14 mouse cellular contexts compared by ENCODE assay signal in the genomic region with DNA sequence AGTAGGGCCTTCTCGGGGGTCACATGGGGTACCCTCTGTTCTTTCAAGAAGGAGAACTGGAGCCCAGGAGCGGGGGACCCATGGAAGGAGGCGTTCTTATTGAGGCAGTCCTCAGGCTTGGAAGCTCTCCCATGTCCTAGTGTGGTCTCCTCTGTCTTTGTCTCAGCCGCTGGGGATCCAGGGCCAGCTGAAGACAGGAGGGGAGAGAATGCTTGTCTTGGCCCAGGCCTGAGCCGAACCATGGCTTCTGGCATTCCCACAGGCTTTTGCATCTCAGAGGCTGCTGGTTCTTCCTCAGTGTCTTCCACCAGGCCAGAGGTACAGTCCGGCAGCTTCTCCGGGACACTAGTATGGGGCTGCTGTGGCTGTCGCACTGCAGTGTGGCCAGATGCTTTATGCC. TPM values are rescaled to one million over a fixed set of nuclear protein-coding genes. Genes with fewer than 3 reads are reported as not detected.
DNase-seq lines count a peak whose midpoint lies in the region; ATAC-seq and TF ChIP-seq lines count a peak whose summit lies in the region.
"Had no signal": no experiment of that assay in that cellular context is flagged by ENCODE, and none has a peak within 500 bp of the region (broad histone marks: within the 10 kb centered on the region; RNA-seq: fewer than 3 reads in every experiment).

No protein-coding gene starts in this region.

- H3K36me3 ChIP-seq in heart, embryonic 11.5 days (ENCODE audit: control insufficient read depth, insufficient read depth, low read length) = no peaks in the 10 kb centered on the region
- H3K36me3 ChIP-seq in kidney, embryonic 15.5 days = no peaks in the 10 kb centered on the region
- H3K36me3 ChIP-seq in lung, embryonic 15.5 days = no peaks in the 10 kb centered on the region
- no peaks in the 10 kb centered on the region for H3K36me3 ChIP-seq in lung, postnatal 0 days (ENCODE audit: insufficient read depth, low read length)
- H3K36me3 ChIP-seq in intestine, embryonic 16.5 days (ENCODE audit: control insufficient read depth, insufficient read depth, low read length) = no peaks in the 10 kb centered on the region
- H3K36me3 ChIP-seq: heart, embryonic 13.5 days had no signal

- ATAC-seq in heart, embryonic 11.5 days (replicated peaks; ENCODE audit: insufficient number of reproducible peaks, low FRiP score, low TSS enrichment) = no peak
- no peak for ATAC-seq in kidney, embryonic 15.5 days (replicated peaks; ENCODE audit: low FRiP score)
- ATAC-seq in lung, embryonic 15.5 days (ENCODE audit: borderline replicate concordance, extremely low read depth, low FRiP score, low TSS enrichment) = no peak
- no peak for ATAC-seq in lung, postnatal 0 days
- no peak for ATAC-seq in intestine, embryonic 16.5 days
- ATAC-seq: activated CD4-positive, CD25-positive, alpha-beta regulatory T cell, adult 4 months; forebrain, embryonic 14.5 days had no signal

- no peak overlapping the region for H3K4me3 ChIP-seq in heart, embryonic 11.5 days (ENCODE audit: low read depth, low read length)
- no peak overlapping the region for H3K4me3 ChIP-seq in kidney, embryonic 15.5 days (replicated peaks)
- H3K4me3 ChIP-seq in lung, embryonic 15.5 days = no peak overlapping the region
- H3K4me3 ChIP-seq in lung, postnatal 0 days (ENCODE audit: low read depth, low read length) = no peak overlapping the region
- no peak overlapping the region for H3K4me3 ChIP-seq in intestine, embryonic 16.5 days (ENCODE audit: low read length)
- H3K4me3 ChIP-seq: heart, embryonic 13.5 days had no signal

- H3K9me3 ChIP-seq in heart, embryonic 11.5 days (replicated peaks; ENCODE audit: control insufficient read depth, low read length) = no peaks in the 10 kb centered on the region
- H3K9me3 ChIP-seq in kidney, embryonic 15.5 days (replicated peaks) = no peaks in the 10 kb centered on the region
- H3K9me3 ChIP-seq in lung, embryonic 15.5 days = no peaks in the 10 kb centered on the region
- no peaks in the 10 kb centered on the region for H3K9me3 ChIP-seq in lung, postnatal 0 days (ENCODE audit: low read length)
- no peaks in the 10 kb centered on the region for H3K9me3 ChIP-seq in intestine, embryonic 16.5 days (ENCODE audit: control insufficient read depth, low read length)
- H3K9me3 ChIP-seq: heart, embryonic 13.5 days had no signal

- 88% methylated on average over 8 of the region's 8 CpGs for WGBS in heart, embryonic 11.5 days (ENCODE audit: insufficient replicate concordance)
- 96% methylated on average over 8 of the region's 8 CpGs for WGBS in kidney, embryonic 15.5 days
- WGBS in lung, embryonic 15.5 days = 83% methylated on average over 7 of the region's 8 CpGs
- WGBS in lung, postnatal 0 days = 86% methylated on average over 8 of the region's 8 CpGs
- WGBS in intestine, embryonic 16.5 days = 79% methylated on average over 8 of the region's 8 CpGs

- no peak overlapping the region for H3K4me2 ChIP-seq in heart, embryonic 11.5 days
- no peak overlapping the region for H3K4me2 ChIP-seq in kidney, embryonic 15.5 days
- H3K4me2 ChIP-seq in lung, embryonic 15.5 days = no peak overlapping the region
- H3K4me2 ChIP-seq in lung, postnatal 0 days (replicated peaks; ENCODE audit: low read depth, low read length) = no peak overlapping the region
- H3K4me2 ChIP-seq in intestine, embryonic 16.5 days (ENCODE audit: low read depth, low read length) = no peak overlapping the region
- H3K4me2 ChIP-seq: heart, embryonic 13.5 days; liver, embryonic 11.5 days had no signal

- TF ChIP-seq EP300 in lung, postnatal 0 days (IDR thresholded peaks at IDR 0.05) = no peak

- H3K27ac ChIP-seq in heart, embryonic 11.5 days (ENCODE audit: low read depth, low read length) = no peak overlapping the region
- H3K27ac ChIP-seq in kidney, embryonic 15.5 days = peak overlapping the region; percentile 89
- peak overlapping the region; percentile 29; the same call in 1 of the 2 replicates for H3K27ac ChIP-seq in lung, embryonic 15.5 days
- no peak overlapping the region for H3K27ac ChIP-seq in lung, postnatal 0 days (ENCODE audit: low read length)
- H3K27ac ChIP-seq in intestine, embryonic 16.5 days (ENCODE audit: low read length) = peak overlapping the region; percentile 46; the same call in 1 of the 2 replicates
- H3K27ac ChIP-seq: heart, embryonic 13.5 days had no signal

- TF ChIP-seq CTCF in lung, postnatal 0 days (IDR thresholded peaks at IDR 0.05) = no peak

- H3K4me1 ChIP-seq in heart, embryonic 11.5 days (ENCODE audit: control insufficient read depth, insufficient read depth, low read length) = 0 out of 2 replicates have a peak, but pooled peaks cover under 1% of the 10 kb centered on the region
- peaks cover 40% of the 10 kb centered on the region for H3K4me1 ChIP-seq in kidney, embryonic 15.5 days
- H3K4me1 ChIP-seq in lung, embryonic 15.5 days = peaks cover 21% of the 10 kb centered on the region
- no peaks in the 10 kb centered on the region for H3K4me1 ChIP-seq in lung, postnatal 0 days (ENCODE audit: insufficient read depth, low read depth, low read length)
- H3K4me1 ChIP-seq in intestine, embryonic 16.5 days (ENCODE audit: control insufficient read depth, insufficient read depth, low read length) = peaks cover 24% of the 10 kb centered on the region

- peak; percentile 98 for DNase-seq in heart, adult 11 months
- DNase-seq in kidney, postnatal 25 days = no peak
- DNase-seq in lung, postnatal 0 days (ENCODE audit: low spot score) = no peak
- DNase-seq: adrenal gland, postnatal 36 days; thymus, postnatal 36 days had no signal

- H3K9ac ChIP-seq in heart, embryonic 11.5 days (ENCODE audit: low read depth, low read length) = no peak overlapping the region
- H3K9ac ChIP-seq in kidney, embryonic 15.5 days = no peak overlapping the region
- no peak overlapping the region for H3K9ac ChIP-seq in lung, embryonic 15.5 days
- H3K9ac ChIP-seq in lung, postnatal 0 days (replicated peaks; ENCODE audit: low read depth) = no peak overlapping the region
- no peak overlapping the region; the same call in 1 of the 2 replicates for H3K9ac ChIP-seq in intestine, embryonic 16.5 days (ENCODE audit: low read depth, low read length)
- H3K9ac ChIP-seq: heart, embryonic 13.5 days had no signal

- H3K27me3 ChIP-seq in heart, embryonic 11.5 days (ENCODE audit: control insufficient read depth, insufficient read depth, low read length) = no peaks in the 10 kb centered on the region
- no peaks in the 10 kb centered on the region for H3K27me3 ChIP-seq in kidney, embryonic 15.5 days
- H3K27me3 ChIP-seq in lung, embryonic 15.5 days = no peaks in the 10 kb centered on the region
- H3K27me3 ChIP-seq in lung, postnatal 0 days (replicated peaks; ENCODE audit: insufficient read depth, low read length) = no peaks in the 10 kb centered on the region
- no peaks in the 10 kb centered on the region for H3K27me3 ChIP-seq in intestine, embryonic 16.5 days (replicated peaks; ENCODE audit: control insufficient read depth, insufficient read depth, low read length)

RNA-seq across cellular contexts. Expression of a gene that starts 12.5 kb away (rescaled TPM):
- polyA plus RNA-seq in heart, embryonic 11.5 days (2014; fragmentation: Nextera tagmentation; extraction: Ambion mirVana) = 0.37 and 0.57 TPM in 2 replicates
- polyA plus RNA-seq in kidney, embryonic 15.5 days (2015; fragmentation: Nextera tagmentation; extraction: Ambion mirVana) = 6.2 and 7.7 TPM in 2 replicates
- 5.3 and 5.5 TPM in 2 replicates for polyA plus RNA-seq in lung, embryonic 15.5 days (2015; fragmentation: Nextera tagmentation; extraction: Ambion mirVana)
- 0.85 and 0.87 TPM in 2 replicates for polyA plus RNA-seq in lung, postnatal 0 days (2015; fragmentation: Nextera tagmentation; extraction: Ambion mirVana)
- polyA plus RNA-seq in intestine, embryonic 16.5 days (2015; fragmentation: Nextera tagmentation; extraction: Ambion mirVana) = 2.8 and 2.9 TPM in 2 replicates
- polyA plus RNA-seq: activated CD4-positive, CD25-positive, alpha-beta regulatory T cell, adult 4 months had no signal

RNA-seq across cellular contexts. Expression of a gene that starts 41.4 kb away (rescaled TPM):
- polyA plus RNA-seq in heart, embryonic 11.5 days (2014; fragmentation: Nextera tagmentation; extraction: Ambion mirVana) = not detected in 2 replicates
- polyA plus RNA-seq in kidney, embryonic 15.5 days (2015; fragmentation: Nextera tagmentation; extraction: Ambion mirVana) = 0.08 and 0.17 TPM in 2 replicates
- not detected in 2 replicates for polyA plus RNA-seq in lung, embryonic 15.5 days (2015; fragmentation: Nextera tagmentation; extraction: Ambion mirVana)
- not detected in 2 replicates for polyA plus RNA-seq in lung, postnatal 0 days (2015; fragmentation: Nextera tagmentation; extraction: Ambion mirVana)
- not detected in 2 replicates for polyA plus RNA-seq in intestine, embryonic 16.5 days (2015; fragmentation: Nextera tagmentation; extraction: Ambion mirVana)
- polyA plus RNA-seq: activated CD4-positive, CD25-positive, alpha-beta regulatory T cell, adult 4 months; forebrain, embryonic 14.5 days; heart, embryonic 13.5 days; liver, embryonic 11.5 days; lung, embryonic 16.5 days had no signal

Comparison
In these comparisons a context has a peak if more than half of its experiments do, and no peak if none do; other contexts are left out.
1. H3K27ac ChIP-seq: peak in kidney, embryonic 15.5 days (single experiment), lung, embryonic 15.5 days (single experiment) and intestine, embryonic 16.5 days (single experiment); none in heart, embryonic 11.5 days (single experiment) and lung, postnatal 0 days (single experiment).